Mouse (Mus musculus): ENCODE results near the gene Rpusd4. TPM values are rescaled to one million over a fixed set of nuclear protein-coding genes. Genes with fewer than 3 reads are reported as not detected.

Gene Rpusd4
- polyA plus RNA-seq, 1 experiment from 2014 or later = 21.5 TPM

DNA sequence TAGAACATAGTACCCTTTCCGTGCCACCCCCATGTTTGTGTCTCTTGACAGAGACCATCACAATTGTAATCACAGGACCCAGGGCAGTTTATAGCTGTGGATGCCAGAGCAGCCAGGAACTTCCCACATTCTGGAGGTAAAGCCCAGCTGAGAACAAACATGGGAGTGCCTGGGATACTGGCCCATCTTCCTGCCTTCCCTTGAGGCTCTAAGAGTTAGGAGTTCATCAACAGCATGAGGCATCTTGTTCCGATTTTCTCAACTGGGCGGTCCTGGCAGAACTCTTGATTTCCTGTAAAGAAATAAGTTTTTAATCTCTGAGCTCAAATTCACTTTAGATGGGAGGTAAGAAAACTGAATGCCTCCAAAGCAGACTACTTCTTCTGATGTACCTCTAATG lies 34.5 kb downstream of the Rpusd4 start:
- 79% methylated on average over 3 of the region's 3 CpGs for WGBS
- no peak for ATAC-seq (replicated peaks; ENCODE audit: extremely low read depth, insufficient read depth, low FRiP score)
- no peaks in the 10 kb centered on the region for H3K4me1 ChIP-seq (ENCODE audit: control insufficient read depth, insufficient read depth, low read length)
- H3K36me3 ChIP-seq (ENCODE audit: control insufficient read depth, insufficient read depth) = no peaks in the 10 kb centered on the region
- no peaks in the 10 kb centered on the region for H3K9me3 ChIP-seq (replicated peaks; ENCODE audit: control insufficient read depth, low read length)
- H3K9ac ChIP-seq (ENCODE audit: low read length) = no peak overlapping the region
- H3K4me3 ChIP-seq (ENCODE audit: low read length) = no peak overlapping the region
- H3K27ac ChIP-seq (ENCODE audit: low read length) = no peak overlapping the region
- no peak overlapping the region for H3K4me2 ChIP-seq (ENCODE audit: low read depth, low read length)
- H3K27me3 ChIP-seq (ENCODE audit: control insufficient read depth, insufficient read depth, low read length) = no peaks in the 10 kb centered on the region

DNA sequence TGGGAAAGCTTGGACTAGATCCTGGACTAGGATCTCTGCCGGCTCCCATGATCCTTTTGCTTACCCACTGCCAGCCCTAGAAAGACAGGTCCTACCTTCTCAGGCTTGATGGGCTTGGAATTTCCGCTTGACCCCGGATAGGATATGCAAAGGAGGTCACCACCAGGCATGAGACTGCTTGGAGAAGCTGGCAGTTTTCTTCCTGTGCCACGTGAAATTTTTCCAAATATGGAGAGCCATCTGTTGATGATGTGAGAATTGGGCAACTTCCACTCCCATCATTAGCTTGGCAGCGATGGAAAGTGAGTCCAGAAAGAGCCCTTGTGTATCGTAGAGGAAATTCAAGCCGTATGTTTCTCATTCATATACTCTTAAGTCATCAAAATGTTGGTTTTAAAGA lies 39.8 kb downstream of the Rpusd4 start:
- peaks cover 2% of the 10 kb centered on the region; the same call in 1 of the 2 replicates for H3K4me1 ChIP-seq (ENCODE audit: control insufficient read depth, insufficient read depth, low read length)
- WGBS = 78% methylated on average over 7 of the region's 7 CpGs
- H3K27ac ChIP-seq (ENCODE audit: low read length) = no peak overlapping the region
- no peaks in the 10 kb centered on the region for H3K9me3 ChIP-seq (replicated peaks; ENCODE audit: control insufficient read depth, low read length)
- ATAC-seq (replicated peaks; ENCODE audit: extremely low read depth, insufficient read depth, low FRiP score) = no peak
- H3K9ac ChIP-seq (ENCODE audit: low read length) = no peak overlapping the region
- H3K36me3 ChIP-seq (ENCODE audit: control insufficient read depth, insufficient read depth) = no peaks in the 10 kb centered on the region
- H3K4me2 ChIP-seq (ENCODE audit: low read depth, low read length) = no peak overlapping the region
- no peak overlapping the region for H3K4me3 ChIP-seq (ENCODE audit: low read length)
- H3K27me3 ChIP-seq (ENCODE audit: control insufficient read depth, insufficient read depth, low read length) = no peaks in the 10 kb centered on the region

DNA sequence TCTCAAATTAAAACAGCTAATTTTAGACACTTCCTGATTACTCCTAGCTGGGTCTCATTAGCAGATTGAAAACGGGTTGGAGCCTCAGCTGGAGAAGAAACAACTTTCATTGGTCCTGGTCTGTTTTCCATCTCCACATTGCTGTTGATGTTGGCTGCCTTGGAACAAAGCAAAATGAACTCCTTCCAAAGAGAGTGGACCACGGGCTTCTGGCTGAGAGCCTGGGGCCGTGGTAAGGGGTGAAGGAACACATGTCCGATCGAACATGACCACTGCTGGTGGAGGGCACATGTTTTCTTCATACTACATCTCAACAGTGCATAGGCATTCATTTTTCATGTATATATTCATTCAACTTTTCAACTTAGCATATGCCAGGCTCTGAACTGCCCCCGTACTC lies 42.7 kb downstream of the Rpusd4 start:
- Histone ChIP-seq H3K9me3 (replicated peaks; ENCODE audit: control insufficient read depth, low read length) (no peaks in the 10 kb centered on the region), H3K4me1 (ENCODE audit: control insufficient read depth, insufficient read depth, low read length) (peaks cover 12% of the 10 kb centered on the region), H3K4me2 (ENCODE audit: low read depth, low read length) (no peak overlapping the region), H3K9ac (ENCODE audit: low read length) (no peak overlapping the region), H3K4me3 (ENCODE audit: low read length) (no peak overlapping the region), H3K27me3 (ENCODE audit: control insufficient read depth, insufficient read depth, low read length) (no peaks in the 10 kb centered on the region), H3K36me3 (ENCODE audit: control insufficient read depth, insufficient read depth) (no peaks in the 10 kb centered on the region), H3K27ac (ENCODE audit: low read length) (no peak overlapping the region)
- no peak for ATAC-seq (replicated peaks; ENCODE audit: extremely low read depth, insufficient read depth, low FRiP score)
- WGBS = 68% methylated on average over 6 of the region's 6 CpGs

DNA sequence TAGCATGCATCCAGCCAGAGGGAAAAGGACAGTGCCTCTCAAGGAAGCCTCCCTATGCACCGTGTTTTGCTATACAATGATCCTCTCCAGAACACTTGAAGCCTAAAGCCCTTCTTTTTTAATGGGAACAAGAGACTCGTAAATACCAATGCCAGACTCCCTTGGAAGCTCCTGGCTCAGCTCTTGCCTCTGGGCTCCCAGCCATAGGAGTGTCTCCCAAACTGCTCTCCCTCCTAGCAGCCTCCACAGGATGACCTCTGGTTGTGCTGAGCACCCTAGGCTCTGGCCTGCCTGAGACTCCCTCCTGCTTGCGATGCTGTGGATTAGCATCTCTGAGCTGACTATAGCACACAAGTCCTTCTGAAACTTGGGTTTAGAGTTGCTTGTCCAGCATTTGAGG lies 44.9 kb downstream of the Rpusd4 start:
- Histone ChIP-seq H3K36me3 (ENCODE audit: control insufficient read depth, insufficient read depth) (no peaks in the 10 kb centered on the region), H3K4me1 (ENCODE audit: control insufficient read depth, insufficient read depth, low read length) (peaks cover 12% of the 10 kb centered on the region), H3K27ac (ENCODE audit: low read length) (no peak overlapping the region), H3K4me3 (ENCODE audit: low read length) (no peak overlapping the region), H3K9me3 (replicated peaks; ENCODE audit: control insufficient read depth, low read length) (no peaks in the 10 kb centered on the region), H3K4me2 (ENCODE audit: low read depth, low read length) (no peak overlapping the region), H3K9ac (ENCODE audit: low read length) (no peak overlapping the region), H3K27me3 (ENCODE audit: control insufficient read depth, insufficient read depth, low read length) (no peaks in the 10 kb centered on the region)
- ATAC-seq (replicated peaks; ENCODE audit: extremely low read depth, insufficient read depth, low FRiP score) = no peak
- 60% methylated on average over 3 of the region's 3 CpGs for WGBS

DNA sequence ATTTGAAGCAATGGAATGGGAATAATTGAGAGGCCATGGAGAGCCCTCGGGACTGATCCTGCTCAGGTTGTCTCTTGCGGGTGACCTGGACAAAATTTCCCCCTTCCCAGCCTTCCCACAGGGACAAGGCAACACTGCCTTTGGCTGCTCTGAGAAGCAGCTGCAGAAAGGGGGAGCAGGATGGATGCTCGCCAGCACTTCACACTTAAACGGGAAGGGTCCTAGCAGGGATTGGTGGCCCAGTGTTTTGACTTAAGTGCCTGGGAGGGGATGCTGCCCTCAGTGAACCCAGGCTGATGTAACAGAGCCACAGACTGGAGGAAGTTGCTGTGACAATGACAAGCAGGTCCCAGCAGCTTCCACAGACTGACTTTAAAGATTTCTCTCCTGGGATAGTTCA lies 45.9 kb downstream of the Rpusd4 start:
- WGBS = 22% methylated on average over 4 of the region's 4 CpGs
- no peak overlapping the region for H3K4me2 ChIP-seq (ENCODE audit: low read depth, low read length)
- ATAC-seq (replicated peaks; ENCODE audit: extremely low read depth, insufficient read depth, low FRiP score) = no peak
- H3K9me3 ChIP-seq (replicated peaks; ENCODE audit: control insufficient read depth, low read length) = no peaks in the 10 kb centered on the region
- H3K27me3 ChIP-seq (ENCODE audit: control insufficient read depth, insufficient read depth, low read length) = no peaks in the 10 kb centered on the region
- no peak overlapping the region for H3K27ac ChIP-seq (ENCODE audit: low read length)
- H3K4me1 ChIP-seq (ENCODE audit: control insufficient read depth, insufficient read depth, low read length) = peaks cover 12% of the 10 kb centered on the region
- no peak overlapping the region for H3K4me3 ChIP-seq (ENCODE audit: low read length)
- no peak overlapping the region for H3K9ac ChIP-seq (ENCODE audit: low read length)
- H3K36me3 ChIP-seq (ENCODE audit: control insufficient read depth, insufficient read depth) = no peaks in the 10 kb centered on the region

DNA sequence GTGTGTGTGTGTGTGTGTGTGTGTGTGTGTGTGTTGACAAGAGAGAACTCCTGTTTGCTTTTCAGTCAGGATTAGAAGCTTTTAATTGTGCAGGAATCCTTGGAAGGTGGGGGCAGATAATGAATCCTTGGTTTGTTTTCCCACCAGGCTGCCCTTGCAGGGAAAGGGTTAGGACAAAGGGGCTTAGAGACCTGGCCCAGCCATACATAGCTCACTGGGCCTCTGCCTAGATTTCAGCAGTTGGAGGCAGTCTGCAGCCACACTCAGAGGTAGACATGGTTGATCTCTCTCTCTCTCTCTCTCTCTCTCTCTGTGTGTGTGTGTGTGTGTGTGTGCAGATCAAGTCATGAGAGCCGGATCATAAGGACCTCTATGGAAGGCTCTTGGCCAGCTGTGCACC lies 46.6 kb downstream of the Rpusd4 start:
- Histone ChIP-seq H3K4me2 (ENCODE audit: low read depth, low read length) (no peak overlapping the region), H3K4me3 (ENCODE audit: low read length) (no peak overlapping the region), H3K27me3 (ENCODE audit: control insufficient read depth, insufficient read depth, low read length) (no peaks in the 10 kb centered on the region), H3K36me3 (ENCODE audit: control insufficient read depth, insufficient read depth) (no peaks in the 10 kb centered on the region), H3K9me3 (replicated peaks; ENCODE audit: control insufficient read depth, low read length) (no peaks in the 10 kb centered on the region), H3K4me1 (ENCODE audit: control insufficient read depth, insufficient read depth, low read length) (peaks cover 12% of the 10 kb centered on the region), H3K9ac (ENCODE audit: low read length) (no peak overlapping the region), H3K27ac (ENCODE audit: low read length) (no peak overlapping the region)
- 50% methylated on average over 1 of the region's 1 CpGs for WGBS
- ATAC-seq (replicated peaks; ENCODE audit: extremely low read depth, insufficient read depth, low FRiP score) = no peak

DNA sequence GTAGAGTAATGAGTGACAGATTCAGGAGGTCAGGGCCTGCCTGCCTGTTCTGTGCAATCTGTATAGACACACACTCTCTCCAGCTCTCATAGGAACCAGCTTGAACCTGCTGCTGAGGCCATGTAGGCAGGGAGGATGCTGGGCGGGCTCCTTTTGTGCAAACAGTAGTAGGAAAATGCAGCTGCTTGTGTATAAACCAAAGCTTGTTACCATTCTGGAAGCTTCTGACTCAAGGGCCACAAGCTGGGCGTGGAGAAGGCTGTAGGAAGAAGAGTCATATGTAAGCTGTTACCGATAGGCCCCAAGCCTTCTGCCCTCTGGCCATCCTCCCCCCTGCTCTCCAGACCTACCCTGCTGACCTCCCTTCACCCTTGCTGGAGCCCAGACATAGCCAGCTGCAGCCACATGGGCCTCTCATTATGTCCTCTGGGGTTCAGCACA lies 49.1 kb downstream of the Rpusd4 start:
- H3K4me1 ChIP-seq (ENCODE audit: control insufficient read depth, insufficient read depth, low read length) = peaks cover 12% of the 10 kb centered on the region
- 83% methylated on average over 3 of the region's 3 CpGs for WGBS
- no peaks in the 10 kb centered on the region for H3K36me3 ChIP-seq (ENCODE audit: control insufficient read depth, insufficient read depth)
- no peaks in the 10 kb centered on the region for H3K27me3 ChIP-seq (ENCODE audit: control insufficient read depth, insufficient read depth, low read length)
- no peak overlapping the region for H3K4me2 ChIP-seq (ENCODE audit: low read depth, low read length)
- no peaks in the 10 kb centered on the region for H3K9me3 ChIP-seq (replicated peaks; ENCODE audit: control insufficient read depth, low read length)
- no peak for ATAC-seq (replicated peaks; ENCODE audit: extremely low read depth, insufficient read depth, low FRiP score)
- H3K9ac ChIP-seq (ENCODE audit: low read length) = no peak overlapping the region
- no peak overlapping the region for H3K27ac ChIP-seq (ENCODE audit: low read length)
- H3K4me3 ChIP-seq (ENCODE audit: low read length) = no peak overlapping the region

DNA sequence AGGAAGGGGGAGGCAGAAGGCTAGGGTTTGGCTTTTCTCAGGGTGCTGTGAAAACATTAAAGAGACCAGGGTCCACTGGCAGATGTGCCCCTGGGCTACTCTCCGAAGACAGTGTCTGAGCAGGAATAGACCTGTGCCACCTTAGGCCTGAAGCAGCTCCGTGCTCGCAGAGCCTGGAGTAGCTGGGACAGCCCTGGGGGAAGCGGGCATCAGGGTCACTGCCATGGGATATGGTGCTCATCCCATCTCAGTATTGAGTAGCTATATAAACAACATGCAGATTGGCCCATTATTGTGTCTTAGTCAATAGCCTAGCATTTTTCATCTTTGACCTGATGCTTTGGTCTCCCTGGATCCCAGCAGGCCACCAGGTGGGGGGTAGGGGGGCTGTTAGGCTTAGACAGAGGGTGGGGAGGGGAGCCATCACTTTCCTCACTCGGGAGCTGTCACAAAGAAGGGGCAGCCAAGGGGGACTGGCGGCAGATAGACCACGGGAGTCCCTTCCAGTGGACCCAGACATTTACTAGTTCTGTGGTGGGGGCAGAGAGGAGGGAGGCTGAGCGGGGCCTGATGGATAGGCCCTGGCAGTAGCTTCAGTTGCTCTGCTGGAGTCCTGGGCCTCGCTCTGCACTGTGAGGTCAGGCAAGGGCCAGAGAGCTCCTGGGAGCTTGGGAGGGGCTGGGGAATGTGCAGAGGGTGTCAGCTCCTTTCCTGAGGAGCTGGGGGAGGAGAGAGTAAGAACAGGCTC lies 49.7 kb downstream of the Rpusd4 start:
- Histone ChIP-seq H3K4me1 (ENCODE audit: control insufficient read depth, insufficient read depth, low read length) (peaks cover 9% of the 10 kb centered on the region), H3K4me3 (ENCODE audit: low read length) (no peak overlapping the region), H3K9me3 (replicated peaks; ENCODE audit: control insufficient read depth, low read length) (no peaks in the 10 kb centered on the region), H3K36me3 (ENCODE audit: control insufficient read depth, insufficient read depth) (no peaks in the 10 kb centered on the region), H3K4me2 (ENCODE audit: low read depth, low read length) (no peak overlapping the region), H3K27ac (ENCODE audit: low read length) (no peak overlapping the region), H3K9ac (ENCODE audit: low read length) (no peak overlapping the region), H3K27me3 (ENCODE audit: control insufficient read depth, insufficient read depth, low read length) (no peaks in the 10 kb centered on the region)
- 62% methylated on average over 9 of the region's 9 CpGs for WGBS
- no peak for ATAC-seq (replicated peaks; ENCODE audit: extremely low read depth, insufficient read depth, low FRiP score)

DNA sequence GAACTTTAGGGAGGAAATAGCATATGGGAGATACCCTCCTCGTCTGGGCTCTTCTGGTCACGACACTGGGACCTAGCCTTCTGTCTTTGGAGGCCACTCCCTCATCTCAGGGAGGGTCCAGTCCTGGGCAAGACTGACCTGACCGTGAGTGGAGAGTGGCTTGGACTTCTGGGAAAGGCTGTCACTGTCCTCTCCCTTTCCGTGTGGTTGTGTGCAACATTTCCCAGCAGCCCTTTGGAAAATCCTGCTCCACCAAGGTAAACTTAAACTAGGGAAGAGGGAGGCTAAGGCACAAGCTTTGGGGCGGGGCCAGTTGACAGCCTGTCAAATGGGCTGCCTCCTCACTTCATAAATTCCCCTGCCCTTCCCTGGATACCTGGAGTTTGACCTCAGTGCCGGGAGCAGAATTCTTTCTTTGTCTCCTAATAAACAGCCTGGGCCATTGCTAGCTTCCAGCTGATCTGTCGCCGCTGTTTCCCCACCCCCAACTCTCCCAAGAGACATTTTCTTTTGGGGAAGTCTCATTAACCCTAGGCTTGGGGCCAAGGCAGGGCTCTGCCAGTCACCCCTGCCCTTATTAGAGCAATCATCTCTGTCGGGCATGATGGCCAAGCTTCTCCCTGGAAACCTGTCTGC lies 51.0 kb downstream of the Rpusd4 start:
- WGBS = 42% methylated on average over 9 of the region's 9 CpGs
- no peak overlapping the region for H3K27ac ChIP-seq (ENCODE audit: low read length)
- no peaks in the 10 kb centered on the region for H3K9me3 ChIP-seq (replicated peaks; ENCODE audit: control insufficient read depth, low read length)

More for the DNA sequence above, 51.0 kb downstream of the Rpusd4 start:
- no peak overlapping the region for H3K4me3 ChIP-seq (ENCODE audit: low read length)
- H3K27me3 ChIP-seq (ENCODE audit: control insufficient read depth, insufficient read depth, low read length) = no peaks in the 10 kb centered on the region
- H3K4me2 ChIP-seq (ENCODE audit: low read depth, low read length) = no peak overlapping the region
- H3K36me3 ChIP-seq (ENCODE audit: control insufficient read depth, insufficient read depth) = no peaks in the 10 kb centered on the region
- peaks cover 2% of the 10 kb centered on the region for H3K4me1 ChIP-seq (ENCODE audit: control insufficient read depth, insufficient read depth, low read length)
- no peak overlapping the region for H3K9ac ChIP-seq (ENCODE audit: low read length)
- ATAC-seq (replicated peaks; ENCODE audit: extremely low read depth, insufficient read depth, low FRiP score) = no peak

Measured in heart, embryonic 16.5 days (tissue).